Mouse (Mus musculus) lung, postnatal 0 days (tissue): ENCODE data around the gene L3mbtl1.

Experiments
- CTCF ChIP-seq: IDR thresholded peaks from 2 replicates; pipeline ENCODE4 v1.5.1; 2016; ENCODE audit warnings: antibody characterized with exemption, mild to moderate bottlenecking
- EP300 ChIP-seq: IDR thresholded peaks from 2 replicates; pipeline ENCODE4 v1.6.1; 2016; ENCODE audit warnings: antibody characterized with exemption, mild to moderate bottlenecking, control low read depth

GRCm38 (mm10) chr2:162947736-162948135, 4.5 kb downstream of the L3mbtl1 start:
- TF ChIP-seq EP300 (no peak), CTCF (no peak)
